Mouse (Mus musculus): Measurements from ENCODE around the gene Cd19. TPM values are rescaled to one million over a fixed set of nuclear protein-coding genes. Genes with fewer than 3 reads are reported as not detected.

The Cd19 gene
- total and polyA plus RNA-seq, 3 experiments: not detected

DNA sequence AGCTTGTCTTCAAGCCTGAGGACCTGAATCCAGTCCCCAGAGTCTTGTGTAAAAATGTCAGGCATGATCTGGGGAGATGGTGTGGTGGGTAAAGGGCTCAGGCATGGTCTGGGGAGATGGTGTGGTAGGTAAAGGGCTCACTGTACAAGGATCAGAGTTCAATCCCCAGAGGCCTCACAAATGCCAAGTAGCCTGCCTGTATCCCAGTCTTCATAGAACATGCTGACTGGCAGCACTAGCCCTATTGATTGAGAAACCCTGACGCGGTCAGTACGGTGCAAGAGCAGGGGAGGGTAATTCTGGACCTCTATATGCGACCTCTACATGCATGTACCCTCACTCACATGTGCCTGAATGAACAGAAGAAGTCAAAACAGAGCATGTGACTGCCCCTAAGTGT is 2.9 kb upstream of the Cd19 start:
- Histone ChIP-seq H3K27ac (ENCODE audit: control insufficient read depth, low read depth, low read length) (no peak overlapping the region), H3K4me3 (ENCODE audit: control insufficient read depth in 1 of 2, insufficient read depth in 1 of 2, low read depth in 2 of 2, low read length in 2 of 2) (no peak overlapping the region), H3K36me3 (ENCODE audit: control insufficient read depth in 1 of 2, insufficient read depth in 2 of 2, low read length in 2 of 2) (0 out of 4 replicates have a peak, but pooled peaks cover 0 to 3% of the 10 kb centered on the region in 2 experiments), H3K9ac (ENCODE audit: control insufficient read depth, low read depth, low read length, poor library complexity, severe bottlenecking) (no peak overlapping the region), H3K4me1 (ENCODE audit: control insufficient read depth in 1 of 2, insufficient read depth in 2 of 2, low read length in 2 of 2) (peaks cover 0 to 17% of the 10 kb centered on the region in 2 experiments; a peak in 2 of 4 replicates), H3K27me3 (ENCODE audit: control insufficient read depth in 1 of 2, insufficient read depth in 2 of 2, low read length in 2 of 2) (no peaks in the 10 kb centered on the region; a peak in 1 of 4 replicates), H3K9me3 (replicated peaks; ENCODE audit: insufficient read depth, low read length) (no peaks in the 10 kb centered on the region), H3K79me2 (ENCODE audit: control insufficient read depth, insufficient read depth, low read length, poor library complexity) (no peaks in the 10 kb centered on the region)
- no peak for DNase-seq (ENCODE audit: low read depth, low spot score)
- no peak for TF ChIP-seq CTCF (IDR thresholded peaks at IDR 0.05 in 2 of 3, conservative IDR thresholded peaks at IDR 0.05 in 1 of 3; ENCODE audit: control insufficient read depth in 1 of 3, insufficient read depth in 1 of 3, low read depth in 2 of 3, low read length in 3 of 3, poor library complexity in 1 of 3, severe bottlenecking in 1 of 3)

DNA sequence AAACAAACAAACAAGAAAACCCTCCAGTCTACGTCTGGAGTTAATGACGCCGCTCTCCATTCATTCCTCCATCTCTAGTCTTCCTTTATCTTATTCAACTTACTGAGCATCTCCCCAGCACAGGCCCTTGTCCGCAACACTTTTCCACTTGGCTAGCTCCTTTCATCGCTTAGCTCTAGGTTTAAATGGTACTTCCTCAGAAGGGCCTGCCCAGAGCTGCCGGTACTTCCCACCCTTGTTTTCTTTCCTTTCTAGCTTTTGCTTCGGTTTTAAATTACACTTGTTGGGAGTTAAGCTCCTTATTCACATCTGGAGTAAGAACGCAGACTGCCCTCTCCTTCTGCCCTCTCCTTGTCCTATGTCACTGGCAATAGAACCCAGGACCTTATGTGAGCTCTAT is 2.4 kb upstream of the Cd19 start:
- no peak overlapping the region for H3K27ac ChIP-seq (ENCODE audit: control insufficient read depth, low read depth, low read length)
- H3K27me3 ChIP-seq (ENCODE audit: control insufficient read depth in 1 of 2, insufficient read depth in 2 of 2, low read length in 2 of 2): peaks cover 0 to under 1% of the 10 kb centered on the region in 2 experiments; a peak in 3 of 4 replicates
- no peaks in the 10 kb centered on the region for H3K9me3 ChIP-seq (replicated peaks; ENCODE audit: insufficient read depth, low read length)
- H3K36me3 ChIP-seq (ENCODE audit: control insufficient read depth in 1 of 2, insufficient read depth in 2 of 2, low read length in 2 of 2): 0 out of 4 replicates have a peak, but pooled peaks cover 0 to 3% of the 10 kb centered on the region in 2 experiments
- H3K79me2 ChIP-seq (ENCODE audit: control insufficient read depth, insufficient read depth, low read length, poor library complexity): no peaks in the 10 kb centered on the region
- H3K9ac ChIP-seq (ENCODE audit: control insufficient read depth, low read depth, low read length, poor library complexity, severe bottlenecking): no peak overlapping the region
- DNase-seq (ENCODE audit: low read depth, low spot score): peak; percentile 28
- TF ChIP-seq TBP (IDR thresholded peaks at IDR 0.05; ENCODE audit: low read depth, low read length) (no peak), ZC3H11A (IDR thresholded peaks at IDR 0.05; ENCODE audit: low read depth, low read length) (no peak), TAL1 (IDR thresholded peaks at IDR 0.05; ENCODE audit: low read length) (no peak), MYC (IDR thresholded peaks at IDR 0.05; ENCODE audit: low read depth, low read length) (no peak), CHD1 (IDR thresholded peaks at IDR 0.05; ENCODE audit: low read depth, low read length) (no peak), POLR2AphosphoS2 (IDR thresholded peaks at IDR 0.05; ENCODE audit: low read length) (no peak), CHD2 (IDR thresholded peaks at IDR 0.05; ENCODE audit: low read length) (no peak), E2F4 (IDR thresholded peaks at IDR 0.05; ENCODE audit: borderline replicate concordance, low read depth, low read length) (no peak), RCOR1 (IDR thresholded peaks at IDR 0.05; ENCODE audit: low read depth, low read length) (no peak), MAX (IDR thresholded peaks at IDR 0.05; ENCODE audit: low read length) (no peak), ELF1 (IDR thresholded peaks at IDR 0.05; ENCODE audit: low read depth, low read length) (no peak), CTCF (IDR thresholded peaks at IDR 0.05 in 2 of 3, conservative IDR thresholded peaks at IDR 0.05 in 1 of 3; ENCODE audit: control insufficient read depth in 1 of 3, insufficient read depth in 1 of 3, low read depth in 2 of 3, low read length in 3 of 3, poor library complexity in 1 of 3, severe bottlenecking in 1 of 3) (no peak), POLR2A (IDR thresholded peaks at IDR 0.05; ENCODE audit: control insufficient read depth in 1 of 2, insufficient read depth in 1 of 2, low read depth in 1 of 2, low read length in 2 of 2, poor library complexity in 1 of 2) (no peak), NRF1 (IDR thresholded peaks at IDR 0.05; ENCODE audit: insufficient read depth, low read depth, low read length, poor library complexity, severe bottlenecking) (no peak), UBTF (IDR thresholded peaks at IDR 0.05; ENCODE audit: borderline replicate concordance, insufficient read depth, low read depth, low read length) (no peak), SMC3 (IDR thresholded peaks at IDR 0.05; ENCODE audit: low read depth, low read length) (no peak), RAD21 (IDR thresholded peaks at IDR 0.05; ENCODE audit: low read depth, low read length) (no peak), POLR2AphosphoS5 (IDR thresholded peaks at IDR 0.05; ENCODE audit: borderline replicate concordance, low read depth, low read length) (no peak), ZKSCAN1 (IDR thresholded peaks at IDR 0.05; ENCODE audit: low read depth, low read length) (no peak), GABPA (IDR thresholded peaks at IDR 0.05; ENCODE audit: low read depth, low read length) (no peak)
- peaks cover 0 to 17% of the 10 kb centered on the region in 2 experiments; a peak in 2 of 4 replicates for H3K4me1 ChIP-seq (ENCODE audit: control insufficient read depth in 1 of 2, insufficient read depth in 2 of 2, low read length in 2 of 2)
- H3K4me3 ChIP-seq (ENCODE audit: control insufficient read depth in 1 of 2, insufficient read depth in 1 of 2, low read depth in 2 of 2, low read length in 2 of 2): no peak overlapping the region
